Mouse (Mus musculus): ENCODE results near the gene Sun3. TPM values are rescaled to one million over a fixed set of nuclear protein-coding genes. Genes with fewer than 3 reads are reported as not detected.

Gene Sun3
- not detected for total RNA-seq (2023)

DNA sequence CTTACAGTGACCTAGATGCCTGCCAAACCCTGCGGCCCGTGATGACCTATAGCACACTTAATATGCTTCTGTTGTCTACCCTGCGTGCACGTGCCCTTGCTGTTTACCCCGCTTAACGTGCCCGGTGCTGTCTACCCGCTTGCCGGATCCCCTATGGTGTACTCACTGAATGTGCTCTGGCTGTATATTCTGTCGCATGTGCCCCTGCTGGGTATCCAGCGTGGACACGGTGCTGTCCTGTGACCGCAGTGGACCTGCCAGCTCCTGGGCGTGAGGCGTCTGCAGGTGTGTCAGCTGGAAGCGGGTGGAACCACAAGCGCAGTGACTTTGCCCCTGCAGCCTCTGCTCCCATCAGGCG lies at the start of gene Sun3:
Gene Sun3, minus strand, starts transcription at position 289 of the 358 bp plus-strand sequence.

DNA sequence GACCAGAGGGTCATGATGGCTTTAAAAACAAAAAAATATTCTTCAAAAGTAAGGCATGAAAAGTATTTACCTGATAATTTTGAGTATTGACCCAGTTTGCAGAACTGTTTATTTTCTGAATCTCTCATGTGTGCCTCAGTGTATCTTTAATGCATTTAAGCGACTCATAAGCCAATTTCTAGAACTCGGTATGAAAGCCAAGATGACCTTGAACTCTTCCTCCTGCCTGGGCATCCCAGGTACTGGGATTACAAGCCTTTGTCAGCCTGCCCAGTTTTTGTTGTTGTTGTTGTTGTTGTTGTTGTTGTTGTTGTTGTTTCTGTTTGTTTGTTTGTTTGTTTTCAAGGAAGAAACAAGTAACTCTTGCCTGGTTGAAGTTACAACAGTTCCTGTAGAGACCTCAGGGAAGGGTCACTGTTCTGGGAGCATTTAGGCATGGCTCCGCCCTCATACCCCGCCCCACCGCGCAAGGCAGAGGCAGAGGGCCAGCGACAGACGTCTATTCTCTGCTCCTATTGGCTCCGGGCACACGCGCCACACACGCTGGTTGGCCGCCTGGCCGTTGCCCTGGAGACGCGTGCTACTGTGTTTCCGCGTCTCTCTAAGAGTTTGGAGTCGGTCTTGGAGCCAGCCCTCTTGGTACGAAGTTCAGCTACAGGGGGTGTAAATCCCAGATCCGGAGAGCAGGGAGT lies 634 bp downstream of the Sun3 start, which contains the start of gene Gm11992:
Gene Gm11992, plus strand, starts transcription at position 584 of the 692 bp plus-strand sequence.

GRCm38 (mm10) chr11:9010853-9011339 lies 37.9 kb downstream of the Sun3 start, which contains the start of gene Hus1:
Gene Hus1 (minus strand): TSS chr11:9011191.

GRCm38 (mm10) chr11:8973166-8973565 lies 75.6 kb downstream of the Sun3 start, which contains the start of gene Pkd1l1:
Gene Pkd1l1 (minus strand): TSS chr11:8973266.

Other genes with a start within 250 kb of the Sun3 start
- not detected for gene Pkd1l1, start 75.7 kb downstream of the Sun3 start, total RNA-seq (2023)
- gene Hus1, start 37.8 kb downstream of the Sun3 start, total RNA-seq (2023): 9.7 TPM
- gene Gm11992, start 397 bp downstream of the Sun3 start, total RNA-seq (2023): not detected
- not detected for gene Upp1, start 69.1 kb upstream of the Sun3 start, total RNA-seq (2023)
- gene Abca13, start 143.0 kb upstream of the Sun3 start, total RNA-seq (2023): 0.12 TPM

Data from CD8-positive naive resting alpha-beta T cell, adult 57 days (primary cell).